Mouse (Mus musculus) heart, postnatal 0 days (tissue): ENCODE data around the gene Slc26a10. TPM values are rescaled to one million over a fixed set of nuclear protein-coding genes. Genes with fewer than 3 reads are reported as not detected.

Experiments used
- ATAC-seq: fragments of 200-750 bp; cut with Nextera tagmentation; 2 replicates; pipeline ENCODE4 v1.8.0; 2017; ENCODE audit warnings: low read depth, moderate number of reproducible peaks, moderate library complexity; ENCODE audit not compliant: insufficient read depth
- DNase-seq: peaks from one replicate; pipeline ENCODE4 v3.0.0-alpha.2; 2016; ENCODE audit warnings: low spot score
- H3K27ac ChIP-seq: fragments of 300-500 bp; sonication (generic); 2 replicates; pipeline ENCODE4 v1.5.1; 2014; ENCODE audit warnings: low read depth, mild to moderate bottlenecking
- H3K27me3 ChIP-seq: fragments of 300-500 bp; sonication (generic); 2 replicates; pipeline ENCODE4 v1.6.1; 2014; ENCODE audit warnings: low read length, mixed read lengths; ENCODE audit not compliant: control insufficient read depth, insufficient read depth
- H3K36me3 ChIP-seq: fragments of 300-500 bp; sonication (generic); replicated peaks from 2 replicates; pipeline ENCODE4 v1.6.1; 2014; ENCODE audit warnings: low read length, mixed read lengths; ENCODE audit not compliant: control insufficient read depth, insufficient read depth
- H3K4me1 ChIP-seq: fragments of 300-500 bp; sonication (generic); 2 replicates; pipeline ENCODE4 v1.6.1; 2014; ENCODE audit warnings: antibody characterized with exemption; ENCODE audit not compliant: control insufficient read depth, insufficient read depth
- H3K4me2 ChIP-seq: fragments of 300-500 bp; sonication (generic); 2 replicates; pipeline ENCODE4 v1.6.1; 2014; ENCODE audit warnings: low read depth, mild to moderate bottlenecking, low read length, moderate library complexity
- H3K4me3 ChIP-seq: fragments of 300-500 bp; sonication (generic); 2 replicates; pipeline ENCODE4 v1.5.1; 2014; ENCODE audit warnings: low read depth, low read length
- H3K9ac ChIP-seq: fragments of 300-500 bp; sonication (generic); replicated peaks from 2 replicates; pipeline ENCODE4 v1.6.1; 2014; ENCODE audit warnings: low read depth, low read length, mixed read lengths
- H3K9me3 ChIP-seq: fragments of 300-500 bp; sonication (generic); replicated peaks from 2 replicates; pipeline ENCODE4 v1.6.1; 2016; ENCODE audit warnings: low read length; ENCODE audit not compliant: control insufficient read depth
- CTCF ChIP-seq: IDR thresholded peaks from 2 replicates; pipeline ENCODE4 v1.5.1; 2016; ENCODE audit warnings: antibody characterized with exemption, control low read depth, low read depth
- EP300 ChIP-seq: IDR thresholded peaks from 2 replicates; pipeline ENCODE4 v1.6.1; 2016; ENCODE audit warnings: antibody characterized with exemption, low read depth
- WGBS: fragments of 180-500 bp; shearing (Covaris S2); extraction: QIAGEN DNeasy Blood & Tissue Kit; methylation state at CpG from one replicate; pipeline ENCODE4 v1.1.7; 2014; 5-methylcytosine and 5-hydroxymethylcytosine counted together
- polyA plus RNA-seq: library from polyadenylated mRNA; unstranded; fragments of >200 nt; fragmentation: Nextera tagmentation; extraction: Ambion mirVana; gene quantifications from 2 replicates; pipeline ENCODE4 v1.2.1, GENCODE M21; 2015
- total RNA-seq: library from RNA; depleted of rRNA; stranded (reverse); fragments of >200 nt; gene quantifications from 2 replicates; pipeline ENCODE4 v1.2.3, GENCODE M21; 2014; ENCODE audit warnings: low replicate concordance

The Slc26a10 gene
- total and polyA plus RNA-seq, 2 experiments from 2014 or later = 23.3 to 61.2 TPM

GRCm38 (mm10) chr10:127150471-127150872 lies 30.0 kb downstream of the Slc26a10 start:
- no peaks in the 10 kb centered on the region for H3K27me3 ChIP-seq
- H3K27ac ChIP-seq = no peak overlapping the region
- H3K4me3 ChIP-seq = no peak overlapping the region
- H3K9me3 ChIP-seq = no peaks in the 10 kb centered on the region
- H3K9ac ChIP-seq = no peak overlapping the region
- no peaks in the 10 kb centered on the region for H3K36me3 ChIP-seq
- WGBS = 79% methylated on average over 4 of the region's 4 CpGs
- H3K4me2 ChIP-seq = no peak overlapping the region
- ATAC-seq (no peak), DNase-seq (no peak)
- 0 out of 2 replicates have a peak, but pooled peaks cover 4% of the 10 kb centered on the region for H3K4me1 ChIP-seq
- TF ChIP-seq EP300 (no peak), CTCF (no peak)

GRCm38 (mm10) chr10:127147135-127147534 lies 33.3 kb downstream of the Slc26a10 start:
- Histone ChIP-seq H3K36me3 (no peaks in the 10 kb centered on the region), H3K9ac (no peak overlapping the region), H3K4me3 (no peak overlapping the region), H3K4me1 (0 out of 2 replicates have a peak, but pooled peaks cover 4% of the 10 kb centered on the region), H3K27ac (no peak overlapping the region), H3K9me3 (no peaks in the 10 kb centered on the region), H3K4me2 (no peak overlapping the region), H3K27me3 (no peaks in the 10 kb centered on the region)
- TF ChIP-seq EP300 (0 out of 2 replicates have a peak, but pooled peaks have one; percentile 37), CTCF (no peak)
- DNase-seq (peak; percentile 64), ATAC-seq (peak; percentile 60; the same call in 1 of the 2 replicates)
- WGBS = 57% methylated on average over 6 of the region's 6 CpGs

GRCm38 (mm10) chr10:127145303-127145702 lies 35.1 kb downstream of the Slc26a10 start:
- DNase-seq (no peak), ATAC-seq (no peak)
- no peaks in the 10 kb centered on the region for H3K27me3 ChIP-seq
- H3K4me1 ChIP-seq = 0 out of 2 replicates have a peak, but pooled peaks cover 4% of the 10 kb centered on the region
- H3K27ac ChIP-seq = no peak overlapping the region
- WGBS = 76% methylated on average over 5 of the region's 5 CpGs
- no peak for TF ChIP-seq EP300
- no peak for TF ChIP-seq CTCF
- H3K9ac ChIP-seq = no peak overlapping the region
- H3K4me3 ChIP-seq = no peak overlapping the region
- H3K36me3 ChIP-seq = no peaks in the 10 kb centered on the region
- no peak overlapping the region for H3K4me2 ChIP-seq
- H3K9me3 ChIP-seq = no peaks in the 10 kb centered on the region

- ATAC-seq = no peak
- H3K9ac ChIP-seq = no peak overlapping the region
- H3K9me3 ChIP-seq = no peaks in the 10 kb centered on the region
- H3K27me3 ChIP-seq = no peaks in the 10 kb centered on the region
- DNase-seq = no peak
- H3K4me1 ChIP-seq = 0 out of 2 replicates have a peak, but pooled peaks cover 4% of the 10 kb centered on the region
- TF ChIP-seq CTCF (no peak), EP300 (no peak)
- H3K4me2 ChIP-seq = no peak overlapping the region
- H3K27ac ChIP-seq = no peak overlapping the region
- H3K36me3 ChIP-seq = no peaks in the 10 kb centered on the region
- WGBS = 84% methylated on average over 7 of the region's 7 CpGs
- H3K4me3 ChIP-seq = no peak overlapping the region
Measured at GRCm38 (mm10) chr10:127144536-127144935, 35.9 kb downstream of the Slc26a10 start.

DNA sequence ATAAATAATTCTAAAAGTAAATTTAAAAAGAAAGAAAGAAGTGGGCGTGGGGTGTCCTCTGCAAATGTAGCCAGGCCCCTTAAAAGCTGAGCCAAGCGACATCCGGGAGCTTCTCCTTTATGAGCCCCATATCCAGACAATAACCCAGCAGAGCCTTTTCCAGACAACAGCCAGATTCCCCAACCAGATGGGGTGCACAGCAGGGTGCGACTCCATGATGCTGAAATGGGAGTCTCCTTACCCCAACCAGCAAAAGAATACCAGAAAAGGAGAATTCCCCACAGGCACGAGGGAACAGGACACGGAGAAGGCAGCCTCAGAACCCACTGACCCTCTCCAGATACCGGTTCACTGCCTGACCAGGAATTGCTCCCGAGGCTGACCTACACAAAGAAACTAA lies 37.2 kb downstream of the Slc26a10 start:
- ATAC-seq (no peak), DNase-seq (no peak)
- no peak overlapping the region for H3K4me3 ChIP-seq
- no peak overlapping the region for H3K9ac ChIP-seq
- TF ChIP-seq EP300 (no peak), CTCF (no peak)
- no peak overlapping the region for H3K27ac ChIP-seq
- WGBS = 79% methylated on average over 8 of the region's 8 CpGs
- no peaks in the 10 kb centered on the region for H3K36me3 ChIP-seq
- H3K4me1 ChIP-seq = 0 out of 2 replicates have a peak, but pooled peaks cover 4% of the 10 kb centered on the region
- H3K27me3 ChIP-seq = no peaks in the 10 kb centered on the region
- H3K4me2 ChIP-seq = no peak overlapping the region
- H3K9me3 ChIP-seq = no peaks in the 10 kb centered on the region

DNA sequence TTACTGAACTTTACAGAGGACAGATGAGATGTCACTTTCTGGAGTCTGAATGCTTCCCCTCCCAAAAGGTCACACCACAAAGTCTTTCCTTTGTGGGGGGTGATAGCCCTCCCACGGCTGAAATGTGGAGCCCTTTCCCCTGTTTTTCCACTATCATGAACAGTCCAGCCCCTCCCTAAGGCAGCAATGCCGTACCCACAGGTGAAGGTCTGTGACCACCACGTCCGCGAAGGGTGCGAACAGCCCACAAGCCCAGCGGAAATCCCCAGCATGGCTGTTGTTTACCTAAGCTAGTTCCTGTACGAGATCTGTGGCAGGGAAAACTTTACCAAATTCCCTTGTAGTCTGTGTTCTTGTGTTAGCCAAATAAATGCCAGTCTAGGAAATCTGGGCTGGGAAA lies 38.9 kb downstream of the Slc26a10 start:
- Histone ChIP-seq H3K4me2 (no peak overlapping the region), H3K27me3 (no peaks in the 10 kb centered on the region), H3K9ac (no peak overlapping the region), H3K27ac (no peak overlapping the region), H3K4me1 (no peaks in the 10 kb centered on the region), H3K36me3 (no peaks in the 10 kb centered on the region), H3K9me3 (no peaks in the 10 kb centered on the region), H3K4me3 (no peak overlapping the region)
- no peak for DNase-seq
- TF ChIP-seq CTCF (no peak), EP300 (no peak)
- WGBS = 58% methylated on average over 8 of the region's 8 CpGs
- no peak for ATAC-seq
